Mouse (Mus musculus): ENCODE data around the gene Mgme1. TPM values are rescaled to one million over a fixed set of nuclear protein-coding genes. Genes with fewer than 3 reads are reported as not detected.

The Mgme1 gene
- polyA plus RNA-seq, 1 experiment from 2014 or later = 16.7 TPM

GRCm38 (mm10) chr2:144248613-144249376, 21.7 kb upstream of the Mgme1 start:
- peaks cover 56% of the 10 kb centered on the region for H3K36me3 ChIP-seq (ENCODE audit: control insufficient read depth, insufficient read depth, low read length)
- DNase-seq (ENCODE audit: low spot score) = no peak
- ATAC-seq (ENCODE audit: low read depth) = no peak
- peaks cover 13% of the 10 kb centered on the region; the same call in 1 of the 2 replicates for H3K4me1 ChIP-seq (ENCODE audit: control insufficient read depth, insufficient read depth, low read length)
- H3K4me2 ChIP-seq (ENCODE audit: low read depth, low read length) = no peak overlapping the region
- no peaks in the 10 kb centered on the region for H3K9me3 ChIP-seq (ENCODE audit: control insufficient read depth, low read length)
- 30% methylated on average over 4 of the region's 4 CpGs for WGBS
- H3K27me3 ChIP-seq (replicated peaks; ENCODE audit: control insufficient read depth, insufficient read depth, low read length) = no peaks in the 10 kb centered on the region
- no peak overlapping the region for H3K9ac ChIP-seq (ENCODE audit: low read depth, low read length)
- no peak overlapping the region for H3K27ac ChIP-seq (replicated peaks; ENCODE audit: low read depth, low read length)
- no peak overlapping the region for H3K4me3 ChIP-seq (ENCODE audit: low read depth, low read length)

DNA sequence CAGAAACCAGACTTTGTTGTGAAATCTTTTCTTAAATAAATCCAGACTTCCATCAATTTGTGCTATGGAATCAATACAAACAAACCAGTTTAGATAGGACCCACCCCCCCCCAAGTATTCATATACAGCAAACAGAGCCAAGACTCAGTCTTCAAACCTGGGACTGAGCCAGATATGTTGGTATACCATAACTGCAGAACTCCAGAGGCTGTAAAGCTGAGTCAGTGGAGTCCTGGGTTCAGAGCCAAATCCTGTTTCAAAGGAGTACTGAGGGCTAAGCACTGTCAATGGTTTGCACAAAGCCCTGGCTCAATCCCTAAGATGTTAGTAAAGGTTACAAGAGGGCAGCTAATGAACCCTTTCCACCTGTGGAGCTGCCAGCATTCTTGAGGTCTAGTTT, 20.4 kb upstream of the Mgme1 start:
- H3K9me3 ChIP-seq (ENCODE audit: control insufficient read depth, low read length) = no peaks in the 10 kb centered on the region

GRCm38 (mm10) chr2:144262837-144263236, 7.6 kb upstream of the Mgme1 start:
- WGBS = 87% methylated on average over 2 of the region's 2 CpGs
- no peak overlapping the region for H3K27ac ChIP-seq (replicated peaks; ENCODE audit: low read depth, low read length)

More for the DNA sequence above, 20.4 kb upstream of the Mgme1 start:
- Histone ChIP-seq H3K27me3 (replicated peaks; ENCODE audit: control insufficient read depth, insufficient read depth, low read length) (no peaks in the 10 kb centered on the region), H3K27ac (replicated peaks; ENCODE audit: low read depth, low read length) (no peak overlapping the region), H3K9ac (ENCODE audit: low read depth, low read length) (no peak overlapping the region), H3K4me2 (ENCODE audit: low read depth, low read length) (no peak overlapping the region), H3K4me1 (ENCODE audit: control insufficient read depth, insufficient read depth, low read length) (peaks cover 13% of the 10 kb centered on the region; the same call in 1 of the 2 replicates), H3K36me3 (ENCODE audit: control insufficient read depth, insufficient read depth, low read length) (peaks cover 69% of the 10 kb centered on the region), H3K4me3 (ENCODE audit: low read depth, low read length) (no peak overlapping the region)
- peak; percentile 41 for DNase-seq (ENCODE audit: low spot score)
- ATAC-seq (ENCODE audit: low read depth) = no peak

GRCm38 (mm10) chr2:144264398-144265119, 5.9 kb upstream of the Mgme1 start:
- DNase-seq (ENCODE audit: low spot score) (no peak), ATAC-seq (ENCODE audit: low read depth) (no peak)
- Histone ChIP-seq H3K4me1 (ENCODE audit: control insufficient read depth, insufficient read depth, low read length) (peaks cover 29% of the 10 kb centered on the region), H3K27ac (replicated peaks; ENCODE audit: low read depth, low read length) (no peak overlapping the region), H3K4me2 (ENCODE audit: low read depth, low read length) (no peak overlapping the region), H3K27me3 (replicated peaks; ENCODE audit: control insufficient read depth, insufficient read depth, low read length) (no peaks in the 10 kb centered on the region), H3K36me3 (ENCODE audit: control insufficient read depth, insufficient read depth, low read length) (peaks cover 39% of the 10 kb centered on the region), H3K9me3 (ENCODE audit: control insufficient read depth, low read length) (no peaks in the 10 kb centered on the region), H3K4me3 (ENCODE audit: low read depth, low read length) (no peak overlapping the region), H3K9ac (ENCODE audit: low read depth, low read length) (no peak overlapping the region)
- WGBS = 77% methylated on average over 5 of the region's 5 CpGs

More at GRCm38 (mm10) chr2:144262837-144263236, 7.6 kb upstream of the Mgme1 start:
- no peaks in the 10 kb centered on the region for H3K9me3 ChIP-seq (ENCODE audit: control insufficient read depth, low read length)
- H3K9ac ChIP-seq (ENCODE audit: low read depth, low read length) = no peak overlapping the region
- DNase-seq (ENCODE audit: low spot score) (no peak), ATAC-seq (ENCODE audit: low read depth) (no peak)
- H3K27me3 ChIP-seq (replicated peaks; ENCODE audit: control insufficient read depth, insufficient read depth, low read length) = no peaks in the 10 kb centered on the region
- H3K36me3 ChIP-seq (ENCODE audit: control insufficient read depth, insufficient read depth, low read length) = peaks cover 56% of the 10 kb centered on the region
- peaks cover 17% of the 10 kb centered on the region for H3K4me1 ChIP-seq (ENCODE audit: control insufficient read depth, insufficient read depth, low read length)
- no peak overlapping the region for H3K4me3 ChIP-seq (ENCODE audit: low read depth, low read length)
- H3K4me2 ChIP-seq (ENCODE audit: low read depth, low read length) = no peak overlapping the region

GRCm38 (mm10) chr2:144265120-144265488, 5.4 kb upstream of the Mgme1 start:
- no peak overlapping the region for H3K4me3 ChIP-seq (ENCODE audit: low read depth, low read length)
- 59% methylated on average over 3 of the region's 3 CpGs for WGBS
- H3K27me3 ChIP-seq (replicated peaks; ENCODE audit: control insufficient read depth, insufficient read depth, low read length) = no peaks in the 10 kb centered on the region
- no peaks in the 10 kb centered on the region for H3K9me3 ChIP-seq (ENCODE audit: control insufficient read depth, low read length)
- no peak for DNase-seq (ENCODE audit: low spot score)
- H3K27ac ChIP-seq (replicated peaks; ENCODE audit: low read depth, low read length) = no peak overlapping the region
- no peak overlapping the region for H3K9ac ChIP-seq (ENCODE audit: low read depth, low read length)
- H3K36me3 ChIP-seq (ENCODE audit: control insufficient read depth, insufficient read depth, low read length) = peaks cover 34% of the 10 kb centered on the region
- peaks cover 29% of the 10 kb centered on the region for H3K4me1 ChIP-seq (ENCODE audit: control insufficient read depth, insufficient read depth, low read length)
- H3K4me2 ChIP-seq (ENCODE audit: low read depth, low read length) = no peak overlapping the region
- ATAC-seq (ENCODE audit: low read depth) = no peak

DNA sequence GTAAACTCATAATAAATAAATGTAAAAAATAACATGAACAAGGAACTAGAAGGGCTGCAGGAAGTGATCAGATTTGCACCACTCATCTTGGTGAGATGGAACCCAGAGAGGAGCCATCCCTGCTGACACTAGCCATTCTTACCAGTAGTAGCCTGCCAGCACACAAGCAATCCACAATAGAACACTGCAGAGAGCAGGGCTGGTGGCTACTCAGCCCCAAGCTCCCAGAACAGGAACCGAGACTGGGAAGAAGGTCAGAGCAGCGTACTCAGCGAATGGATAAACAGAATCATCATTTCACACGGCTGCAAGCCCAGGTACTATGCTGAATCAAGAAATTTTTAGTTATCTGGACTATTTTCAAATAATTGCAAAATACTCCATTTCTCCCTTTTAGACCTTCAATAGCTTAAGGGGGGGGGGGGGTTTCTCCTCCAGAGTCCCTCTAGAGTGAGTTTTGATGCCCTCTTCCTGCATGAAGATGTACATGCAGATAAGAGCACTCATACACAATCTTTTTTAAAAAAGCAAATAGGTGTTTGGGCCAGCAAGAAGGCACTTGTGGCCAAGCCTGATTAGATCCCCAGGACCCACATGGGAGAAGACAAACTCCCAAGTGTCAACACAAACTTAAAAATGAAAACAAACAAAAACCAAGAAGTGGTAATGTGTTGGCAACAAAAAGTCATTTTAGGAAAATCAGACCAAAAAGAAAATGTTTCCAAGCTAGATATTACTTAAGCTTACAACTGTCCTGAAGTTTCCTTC, 4.4 kb upstream of the Mgme1 start:
- 51% methylated on average over 4 of the region's 4 CpGs for WGBS
- no peaks in the 10 kb centered on the region for H3K9me3 ChIP-seq (ENCODE audit: control insufficient read depth, low read length)
- no peak overlapping the region for H3K27ac ChIP-seq (replicated peaks; ENCODE audit: low read depth, low read length)
- peak overlapping the region; percentile 85 for H3K4me2 ChIP-seq (ENCODE audit: low read depth, low read length)
- ATAC-seq (ENCODE audit: low read depth) (no peak), DNase-seq (ENCODE audit: low spot score) (no peak)
- H3K4me3 ChIP-seq (ENCODE audit: low read depth, low read length) = no peak overlapping the region
- peaks cover 24% of the 10 kb centered on the region for H3K36me3 ChIP-seq (ENCODE audit: control insufficient read depth, insufficient read depth, low read length)
- H3K4me1 ChIP-seq (ENCODE audit: control insufficient read depth, insufficient read depth, low read length) = peaks cover 29% of the 10 kb centered on the region
- H3K9ac ChIP-seq (ENCODE audit: low read depth, low read length) = no peak overlapping the region
- no peaks in the 10 kb centered on the region for H3K27me3 ChIP-seq (replicated peaks; ENCODE audit: control insufficient read depth, insufficient read depth, low read length)

DNA sequence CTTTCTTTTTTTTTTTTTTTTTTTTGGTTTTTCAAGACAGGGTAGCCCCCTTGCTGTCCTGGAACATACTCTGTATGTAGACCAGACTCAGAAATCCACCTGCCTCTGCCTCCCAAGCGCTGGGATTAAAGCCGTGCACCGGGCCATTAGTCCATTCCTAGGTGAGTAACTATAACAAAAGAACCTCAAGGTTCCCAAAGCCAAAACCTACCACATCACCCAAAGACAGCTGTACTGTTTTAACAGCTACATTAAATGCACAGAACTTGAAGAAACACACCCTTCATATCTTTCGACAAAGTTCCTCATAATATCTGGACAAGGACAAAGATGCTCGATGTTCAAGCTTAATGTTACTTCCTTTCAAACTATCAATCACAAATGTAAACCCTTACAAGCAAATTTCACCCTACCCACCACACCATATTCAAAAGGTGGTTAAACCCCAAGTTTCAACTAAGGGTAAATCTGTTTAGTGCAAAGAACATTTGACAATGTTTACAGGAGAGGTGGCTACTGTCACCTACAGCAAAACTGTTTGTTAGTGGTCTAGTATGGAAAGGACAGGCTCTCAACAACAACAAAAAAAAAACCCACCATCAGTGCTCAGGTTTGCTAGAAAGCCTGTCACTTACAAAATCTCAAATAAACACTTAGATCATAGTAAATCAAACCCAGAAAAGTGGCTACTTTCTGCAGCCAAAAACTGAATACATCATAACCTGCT, 3.3 kb upstream of the Mgme1 start:
- Histone ChIP-seq H3K36me3 (ENCODE audit: control insufficient read depth, insufficient read depth, low read length) (peaks cover 17% of the 10 kb centered on the region), H3K9me3 (ENCODE audit: control insufficient read depth, low read length) (no peaks in the 10 kb centered on the region), H3K4me3 (ENCODE audit: low read depth, low read length) (peak overlapping the region; percentile 96; the same call in 1 of the 2 replicates), H3K27ac (replicated peaks; ENCODE audit: low read depth, low read length) (no peak overlapping the region), H3K9ac (ENCODE audit: low read depth, low read length) (no peak overlapping the region), H3K4me1 (ENCODE audit: control insufficient read depth, insufficient read depth, low read length) (peaks cover 29% of the 10 kb centered on the region), H3K4me2 (ENCODE audit: low read depth, low read length) (peak overlapping the region; percentile 85), H3K27me3 (replicated peaks; ENCODE audit: control insufficient read depth, insufficient read depth, low read length) (no peaks in the 10 kb centered on the region)
- WGBS = 54% methylated on average over 5 of the region's 5 CpGs
- no peak for ATAC-seq (ENCODE audit: low read depth)
- DNase-seq (ENCODE audit: low spot score) = no peak

DNA sequence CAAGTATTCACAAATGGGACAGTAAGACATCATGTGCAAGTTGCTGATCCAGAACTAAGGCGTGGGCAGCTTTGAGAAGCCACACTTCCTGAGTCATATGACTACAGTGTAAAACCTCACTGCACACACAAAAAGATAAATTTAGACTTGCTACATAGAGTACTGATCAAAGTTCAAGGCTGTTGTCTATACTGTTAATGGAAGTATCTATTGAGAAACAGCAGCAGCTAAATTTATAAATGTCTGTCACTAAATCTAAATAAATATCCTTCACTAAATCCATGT, 2.8 kb upstream of the Mgme1 start:
- DNase-seq (ENCODE audit: low spot score) (no peak), ATAC-seq (ENCODE audit: low read depth) (no peak)
- Histone ChIP-seq H3K4me1 (ENCODE audit: control insufficient read depth, insufficient read depth, low read length) (peaks cover 29% of the 10 kb centered on the region), H3K4me2 (ENCODE audit: low read depth, low read length) (peak overlapping the region; percentile 85), H3K27me3 (replicated peaks; ENCODE audit: control insufficient read depth, insufficient read depth, low read length) (no peaks in the 10 kb centered on the region), H3K4me3 (ENCODE audit: low read depth, low read length) (peak overlapping the region; percentile 96), H3K27ac (replicated peaks; ENCODE audit: low read depth, low read length) (no peak overlapping the region), H3K9ac (ENCODE audit: low read depth, low read length) (peak overlapping the region; percentile 99; the same call in 1 of the 2 replicates), H3K36me3 (ENCODE audit: control insufficient read depth, insufficient read depth, low read length) (peaks cover 17% of the 10 kb centered on the region), H3K9me3 (ENCODE audit: control insufficient read depth, low read length) (no peaks in the 10 kb centered on the region)
- 35% methylated on average over 1 of the region's 1 CpGs for WGBS
